Mouse (Mus musculus): ENCODE measurements around the gene Bahcc1.
A peak's percentile ranks its signal among the peaks of the same experiment; 100 is the strongest.

Gene Bahcc1

DNA sequence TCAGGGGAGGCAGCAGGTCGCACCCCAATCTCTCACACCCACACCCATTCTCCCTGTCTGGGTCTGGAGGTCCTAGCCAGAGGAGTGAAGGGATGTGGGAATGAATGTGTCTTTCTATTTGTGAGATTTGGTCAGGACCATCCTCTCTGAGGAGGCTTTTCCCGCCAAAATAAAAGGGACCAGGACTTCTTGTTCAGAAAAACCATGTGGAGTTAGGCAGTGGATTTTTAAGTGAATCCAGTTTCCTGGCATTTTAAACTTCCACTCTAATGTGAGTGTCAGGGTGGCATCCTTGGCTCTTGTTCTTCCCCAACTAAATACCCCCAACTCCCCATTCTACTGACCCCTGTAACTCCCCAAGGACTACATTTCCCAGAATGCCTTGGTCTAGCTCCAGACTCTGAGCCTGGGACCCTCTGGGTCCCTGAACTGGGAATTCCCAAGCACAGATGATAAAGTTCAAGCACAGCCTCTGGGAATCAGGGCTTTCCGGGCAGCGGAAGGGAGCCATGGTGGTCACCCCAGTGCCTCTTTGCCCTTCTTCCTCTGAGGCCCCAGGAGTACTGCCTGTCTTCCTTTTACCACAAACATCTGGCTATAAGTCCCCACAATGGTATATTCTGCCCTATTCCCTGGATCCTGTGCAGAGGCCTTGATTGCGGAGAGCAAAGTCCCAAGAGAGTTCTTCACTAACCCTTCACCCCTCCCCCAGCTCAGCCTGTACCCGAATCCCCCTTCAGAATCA is 9.4 kb downstream of the Bahcc1 start:
- DNase-seq (ENCODE audit: low spot score in 2 of 2) = no peak

DNA sequence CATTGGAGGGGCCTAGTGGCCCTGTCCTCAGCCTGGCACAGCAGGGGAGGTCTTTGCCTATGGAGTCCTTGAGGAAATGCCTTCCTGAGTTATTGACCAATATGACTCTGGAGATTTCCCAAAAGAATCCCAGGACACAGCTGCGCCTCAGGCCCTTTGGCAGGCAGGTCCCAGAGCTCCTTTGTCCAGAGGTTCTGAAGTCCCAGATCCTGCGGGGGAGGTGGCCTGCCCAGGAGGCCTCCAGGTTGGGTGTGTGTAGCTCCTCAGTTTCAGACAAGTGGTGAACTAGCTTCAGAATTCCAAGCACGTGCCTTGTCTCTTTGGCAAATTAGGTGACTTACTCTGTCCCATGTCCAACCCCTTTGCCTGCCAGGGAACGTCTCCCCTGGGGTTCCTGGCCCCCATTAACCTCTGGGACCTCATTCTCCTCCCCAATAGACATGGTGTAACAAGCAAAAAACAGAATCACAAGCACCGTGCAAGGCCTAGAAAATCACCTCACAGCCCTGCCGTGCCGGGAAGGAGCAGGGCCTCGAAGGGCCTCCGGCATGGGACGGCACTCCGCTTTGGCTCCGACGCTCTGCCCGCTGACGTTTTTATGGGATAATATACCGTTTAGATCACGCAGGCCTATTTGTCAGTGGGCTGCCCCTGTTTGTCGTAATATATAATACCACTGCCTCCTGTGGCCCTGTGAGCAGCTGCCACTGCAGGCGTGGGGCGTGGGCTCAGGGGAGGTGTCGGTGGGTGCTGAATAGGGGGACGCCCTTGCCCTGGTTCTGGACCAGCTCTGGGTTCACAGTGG is 10.2 kb downstream of the Bahcc1 start:
- no peak for DNase-seq (ENCODE audit: low spot score in 2 of 2)

DNA sequence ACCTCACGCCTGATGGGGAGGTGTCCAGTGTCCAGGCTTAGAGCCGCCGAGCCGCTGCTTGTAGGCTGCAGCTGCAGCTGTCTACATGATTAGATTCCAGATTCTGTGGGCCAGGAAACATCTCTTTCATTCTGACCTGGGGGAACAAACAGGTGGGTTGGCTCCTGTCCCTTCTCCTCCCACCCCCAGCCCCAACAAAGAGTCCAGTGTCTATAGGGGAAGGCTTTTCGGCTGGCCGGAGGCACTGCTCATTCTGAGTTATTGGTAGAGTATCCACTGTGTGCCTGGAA is 10.7 kb downstream of the Bahcc1 start:
- no peak for DNase-seq (ENCODE audit: low spot score in 2 of 2)

DNA sequence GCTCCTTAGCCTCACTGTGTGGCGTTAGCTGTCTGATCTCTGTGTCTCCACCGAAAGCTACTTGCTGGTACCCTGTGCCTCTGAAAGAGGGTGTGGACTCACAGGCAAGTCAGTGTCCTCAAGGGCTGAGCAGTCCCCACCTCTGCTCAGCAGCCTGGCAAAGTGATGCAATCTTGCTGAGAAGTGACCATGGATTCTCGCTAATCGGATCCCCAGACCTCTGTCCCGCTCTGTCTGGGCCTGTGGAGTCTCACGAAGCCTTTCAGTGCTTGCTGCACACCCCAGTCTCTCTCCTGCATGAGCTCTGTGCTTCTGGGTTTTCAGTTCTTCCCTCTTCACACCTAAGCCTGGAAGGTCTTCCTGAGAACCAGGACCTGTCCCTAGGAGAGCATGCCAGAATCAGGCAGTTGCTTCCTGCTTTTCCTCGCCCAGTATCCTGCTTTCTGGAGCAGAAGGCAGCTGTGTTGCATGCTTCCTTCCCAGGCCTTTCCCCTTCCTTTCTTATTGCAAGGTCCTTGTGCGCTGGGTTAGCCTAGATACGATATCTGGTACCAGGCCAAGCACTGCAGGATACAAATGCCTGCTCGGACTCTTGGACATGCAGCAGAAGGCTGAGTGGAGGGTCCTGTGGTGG is 15.5 kb downstream of the Bahcc1 start:
- no peak for DNase-seq (ENCODE audit: low spot score in 2 of 2)

DNA sequence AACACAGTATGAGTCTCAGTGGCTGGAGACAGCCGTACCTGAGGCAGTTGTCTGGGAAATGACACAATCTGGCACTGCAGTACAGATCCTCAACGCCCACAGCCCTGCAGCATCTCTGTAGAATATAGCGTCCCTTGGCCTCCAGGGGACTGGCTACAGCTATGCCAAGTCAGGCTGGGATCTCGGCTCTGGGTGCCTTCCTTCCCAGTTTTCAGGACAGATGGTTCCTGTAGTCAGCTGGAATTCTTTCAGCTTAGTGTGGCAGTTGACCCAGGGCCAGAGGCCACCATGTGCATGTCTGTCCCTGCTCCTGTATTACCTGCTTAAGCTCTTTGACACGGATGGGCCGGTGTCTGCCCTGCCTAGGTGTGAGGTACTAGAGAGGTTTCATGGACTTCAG is 16.2 kb downstream of the Bahcc1 start:
- DNase-seq (ENCODE audit: low spot score in 2 of 2) = no peak

DNA sequence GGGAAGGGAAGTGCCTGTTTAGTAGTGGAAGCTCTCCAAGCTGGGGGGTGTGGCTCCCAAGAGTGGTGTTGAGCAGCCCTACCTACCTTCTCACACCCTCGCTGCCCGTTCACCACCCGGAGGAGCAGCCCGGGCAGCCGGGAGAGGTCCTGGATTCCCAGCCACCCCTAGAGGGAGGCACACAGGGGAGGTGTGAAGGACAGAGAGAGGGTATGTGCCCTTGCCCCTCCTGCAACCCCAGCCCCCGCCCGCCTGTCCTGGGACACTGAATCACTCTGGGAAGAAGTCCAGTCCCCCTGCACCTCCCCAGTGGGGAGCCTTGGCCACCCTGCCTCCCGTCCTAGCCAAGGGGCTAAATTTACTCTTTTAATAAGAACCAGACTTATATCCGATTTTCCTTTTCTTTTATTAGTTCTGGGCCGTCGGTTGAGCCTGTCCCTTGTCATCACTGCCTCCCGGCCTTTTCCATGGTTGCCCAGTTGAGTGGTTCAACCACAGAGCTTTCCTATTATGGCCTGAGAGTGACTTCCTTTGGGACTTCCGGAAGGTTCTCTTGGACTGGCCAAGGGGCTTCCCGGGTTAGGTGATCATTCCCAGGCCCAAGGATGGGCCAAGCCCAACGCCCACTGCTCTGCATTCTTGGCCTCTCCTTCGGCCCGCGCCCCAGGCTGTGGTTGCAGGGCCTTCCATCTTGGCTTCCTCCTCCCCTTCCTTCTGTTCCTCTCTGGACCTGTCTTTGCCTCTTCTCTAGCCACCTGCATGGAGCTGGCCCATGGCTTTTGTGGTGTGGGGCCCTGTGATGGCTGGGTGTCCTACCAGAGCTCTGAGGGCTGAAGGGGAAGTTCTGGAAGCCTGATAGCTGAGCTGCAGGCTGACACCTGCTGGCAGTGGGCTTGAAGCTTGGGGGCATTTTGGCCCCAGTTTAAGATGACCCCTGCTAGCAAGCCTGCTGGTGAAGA is 18.5 kb downstream of the Bahcc1 start:
- DNase-seq (ENCODE audit: low spot score in 2 of 2) = no peak

DNA sequence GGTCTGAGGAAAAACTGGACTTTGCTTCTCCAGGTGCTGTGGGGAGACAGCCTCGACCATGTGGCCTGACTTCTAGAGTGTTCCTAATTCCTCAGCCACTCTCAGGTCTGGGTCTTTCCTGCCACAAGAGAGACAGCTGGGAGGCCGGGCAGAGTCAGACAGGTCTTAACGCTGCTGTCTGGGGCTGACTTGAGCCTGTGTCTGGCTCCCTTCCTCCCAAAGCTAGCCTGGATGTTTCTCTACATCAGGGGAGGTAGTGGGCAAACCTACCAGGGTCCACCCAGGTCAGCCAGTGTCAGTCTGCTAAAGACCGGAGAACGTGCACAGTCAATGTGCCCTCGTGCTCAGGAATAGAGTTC is 19.2 kb downstream of the Bahcc1 start:
- no peak for DNase-seq (ENCODE audit: low spot score in 2 of 2)

DNA sequence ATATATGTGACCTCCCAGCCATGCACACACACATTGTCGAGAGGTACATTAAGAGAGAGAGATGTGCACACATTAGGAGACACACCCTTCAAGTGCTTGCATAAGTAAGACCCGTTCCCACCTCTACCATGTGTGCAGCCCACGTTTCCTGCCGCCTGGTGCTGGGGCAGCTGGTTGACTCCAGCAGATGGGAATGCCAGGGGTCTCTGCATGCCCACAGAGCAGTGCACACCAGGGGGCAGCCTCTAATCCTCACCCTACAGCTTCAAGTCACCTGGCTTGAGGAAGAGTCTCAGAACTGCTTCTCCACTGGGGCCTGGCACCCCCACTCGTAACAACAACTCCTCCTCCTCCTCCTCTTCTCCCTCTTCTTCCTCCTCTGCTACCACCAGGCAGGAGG is 19.7 kb downstream of the Bahcc1 start:
- no peak for DNase-seq (ENCODE audit: low spot score in 2 of 2)

DNA sequence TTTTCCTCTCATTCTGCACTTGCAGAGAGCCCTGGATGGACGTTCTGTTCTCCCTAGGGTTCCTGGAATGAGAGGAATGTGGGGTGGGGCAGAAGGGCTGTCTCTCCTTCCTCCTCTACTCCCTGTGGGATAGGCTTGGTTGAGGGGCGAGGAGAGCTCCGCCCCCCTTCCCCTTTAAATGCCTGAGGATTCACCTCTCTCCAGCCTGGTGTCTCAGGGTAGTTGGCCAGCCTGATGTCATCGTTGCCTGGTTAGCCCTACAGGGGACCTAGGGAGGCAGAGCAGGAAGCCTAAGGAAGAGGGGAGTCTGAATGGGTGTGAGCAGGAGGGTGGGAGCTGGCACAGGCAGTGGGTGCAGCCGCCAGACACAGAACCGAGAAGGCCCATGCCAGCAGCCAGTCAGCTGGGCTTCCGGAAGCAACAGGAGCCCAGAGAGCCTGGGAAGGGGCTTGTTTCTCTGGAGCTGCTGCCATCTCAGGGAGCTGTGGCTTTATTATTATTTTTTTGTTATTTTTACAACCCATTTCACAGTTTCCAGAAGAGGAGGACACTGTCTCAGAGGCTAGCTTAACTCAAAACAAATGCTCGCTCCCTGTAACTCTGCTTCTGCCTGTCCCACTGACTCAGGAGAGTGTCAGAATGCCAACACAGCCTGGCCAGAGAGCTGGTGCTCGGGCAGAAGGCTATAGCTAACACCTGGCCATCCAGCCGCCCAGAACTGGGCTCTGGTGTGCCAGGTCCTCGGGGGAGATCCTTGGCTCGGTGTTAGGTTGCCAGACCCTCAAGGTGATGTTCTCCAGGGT is 20.3 kb downstream of the Bahcc1 start:
- no peak for DNase-seq (ENCODE audit: low spot score in 2 of 2)

DNA sequence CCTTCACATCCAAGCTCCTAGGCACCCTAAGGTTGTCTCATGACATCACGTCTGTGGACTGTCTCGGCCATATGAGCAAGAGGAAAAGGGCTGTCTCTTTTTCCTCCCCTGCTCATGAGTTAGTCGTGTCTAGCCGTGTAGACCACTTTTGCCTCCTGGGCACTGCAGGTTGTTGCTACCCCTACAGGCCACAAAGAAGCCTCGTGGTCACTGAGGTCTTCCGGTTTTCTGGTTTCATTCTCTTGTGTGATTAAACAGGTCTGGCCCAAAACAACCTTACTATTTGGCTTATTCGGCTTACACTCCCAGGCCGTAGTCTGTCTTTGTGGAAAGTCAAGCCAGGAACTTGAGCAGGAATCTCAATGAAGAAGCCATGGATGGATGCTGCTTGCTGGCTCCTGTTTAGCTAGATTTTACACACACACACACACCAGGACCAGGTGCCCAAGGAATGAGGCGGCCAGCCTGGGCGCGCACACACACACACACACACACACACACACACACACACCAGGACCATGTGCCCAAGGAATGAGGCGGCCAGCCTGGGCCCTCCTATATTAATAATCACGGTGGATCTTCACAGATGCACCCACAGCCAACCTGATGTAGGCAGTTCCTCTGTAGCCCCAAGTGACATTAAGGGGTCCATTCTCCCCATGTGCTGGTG is 21.0 kb downstream of the Bahcc1 start:
- no peak for DNase-seq (ENCODE audit: low spot score in 2 of 2)

DNA sequence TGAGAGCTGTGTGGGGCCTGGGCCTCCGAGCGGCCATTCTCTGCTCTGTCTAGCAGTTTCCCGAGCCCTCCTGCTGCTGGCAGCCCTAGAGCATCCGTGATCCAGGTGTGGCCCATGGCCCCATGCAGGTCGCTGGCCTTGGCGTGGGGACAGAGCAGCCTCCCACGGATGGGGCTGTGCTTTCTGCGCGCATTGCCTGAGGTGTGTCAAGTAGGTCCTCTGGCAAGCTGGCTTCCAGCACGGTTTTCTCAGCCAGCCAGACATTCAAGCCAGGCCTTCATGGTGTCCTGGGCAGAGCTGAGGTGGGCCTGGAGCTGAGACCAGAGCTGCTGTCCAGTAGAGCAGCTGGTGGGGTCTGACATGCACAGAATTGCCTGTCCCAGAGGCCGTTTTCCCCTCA is 21.7 kb downstream of the Bahcc1 start:
- DNase-seq (ENCODE audit: low spot score in 2 of 2) = no peak

DNA sequence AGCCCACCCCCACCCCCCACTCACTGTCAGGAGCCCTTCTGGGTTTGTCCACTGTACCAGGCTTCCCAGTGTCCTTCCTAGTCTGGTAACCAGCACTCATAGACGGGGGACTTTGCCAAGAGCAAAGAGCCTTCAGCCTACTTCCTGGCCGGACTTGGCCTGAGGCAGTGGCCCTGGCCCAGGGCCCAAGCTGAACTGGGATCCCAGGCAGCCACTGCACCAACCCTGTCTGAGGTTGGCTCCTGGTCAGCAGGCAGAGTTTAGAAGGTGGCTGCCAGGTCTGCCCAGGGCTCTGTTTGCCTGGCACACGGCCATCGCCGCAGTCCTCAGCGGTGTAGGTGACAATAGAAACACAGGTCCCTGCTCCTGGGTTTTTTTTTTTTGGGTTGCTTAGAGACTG is 22.3 kb downstream of the Bahcc1 start:
- peak in 1 of 2 experiments; percentile 72 for DNase-seq (ENCODE audit: low spot score in 2 of 2)

DNA sequence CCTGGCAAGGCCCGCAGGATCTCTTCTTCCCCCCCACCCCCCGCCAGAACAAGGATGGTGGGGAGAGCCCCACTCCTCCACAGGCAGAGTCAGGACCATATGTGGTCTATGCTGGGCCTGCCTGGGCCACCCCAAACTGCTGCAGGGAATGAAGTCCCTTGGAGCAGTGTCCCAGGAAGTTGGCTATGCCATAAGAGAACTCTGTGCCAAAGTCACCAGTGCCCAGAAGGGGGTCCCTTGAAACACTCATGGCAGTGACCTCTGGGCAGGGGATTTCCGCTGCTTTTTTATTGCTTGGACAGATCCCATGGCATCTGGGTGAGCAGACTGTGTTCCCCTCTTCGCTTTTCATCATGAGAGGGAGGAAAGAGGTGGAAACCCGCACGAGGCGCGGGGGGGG is 22.8 kb downstream of the Bahcc1 start:
- no peak for DNase-seq (ENCODE audit: low spot score in 2 of 2)

DNA sequence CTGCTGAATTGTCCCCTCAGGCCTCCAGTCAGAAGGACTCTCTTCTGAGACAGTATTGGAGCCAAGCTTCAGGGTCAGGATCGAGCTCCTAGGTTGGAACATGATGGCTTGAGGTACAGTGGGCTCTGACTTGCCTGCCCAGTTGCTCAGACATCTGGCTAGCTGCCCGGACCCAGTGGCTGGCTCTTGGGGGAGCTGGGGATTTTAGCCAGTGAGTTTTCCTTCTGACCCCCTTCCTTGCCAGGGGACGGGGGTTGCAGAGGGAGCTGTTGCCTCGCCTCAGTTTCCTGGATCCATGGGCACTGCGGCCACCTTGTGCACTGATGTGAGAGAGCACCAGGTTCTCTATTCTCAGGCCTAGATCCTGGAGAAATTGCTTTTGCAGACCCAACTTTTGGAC is 23.4 kb downstream of the Bahcc1 start:
- no peak for DNase-seq (ENCODE audit: low spot score in 2 of 2)

DNA sequence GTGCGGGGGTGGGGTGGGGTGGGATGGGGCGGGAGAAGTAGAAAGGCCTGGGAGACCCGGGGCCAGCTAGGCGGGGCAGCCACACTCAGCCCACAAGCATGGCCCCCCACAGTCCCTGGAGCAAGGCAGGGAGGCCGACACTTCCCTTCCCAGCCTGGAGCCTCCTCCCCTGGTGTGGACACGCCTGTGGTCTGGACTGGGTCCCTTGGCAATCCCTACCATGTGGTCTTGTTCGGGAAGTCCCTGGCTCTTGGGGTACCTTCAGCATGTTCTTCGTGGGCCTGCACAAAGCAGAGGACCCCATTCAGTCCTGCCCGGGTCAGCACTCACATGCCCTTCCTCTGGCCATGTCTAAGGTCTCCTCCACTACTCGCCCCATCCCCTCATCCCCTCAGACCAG is 23.8 kb downstream of the Bahcc1 start:
- DNase-seq (ENCODE audit: low spot score in 2 of 2) = no peak

DNA sequence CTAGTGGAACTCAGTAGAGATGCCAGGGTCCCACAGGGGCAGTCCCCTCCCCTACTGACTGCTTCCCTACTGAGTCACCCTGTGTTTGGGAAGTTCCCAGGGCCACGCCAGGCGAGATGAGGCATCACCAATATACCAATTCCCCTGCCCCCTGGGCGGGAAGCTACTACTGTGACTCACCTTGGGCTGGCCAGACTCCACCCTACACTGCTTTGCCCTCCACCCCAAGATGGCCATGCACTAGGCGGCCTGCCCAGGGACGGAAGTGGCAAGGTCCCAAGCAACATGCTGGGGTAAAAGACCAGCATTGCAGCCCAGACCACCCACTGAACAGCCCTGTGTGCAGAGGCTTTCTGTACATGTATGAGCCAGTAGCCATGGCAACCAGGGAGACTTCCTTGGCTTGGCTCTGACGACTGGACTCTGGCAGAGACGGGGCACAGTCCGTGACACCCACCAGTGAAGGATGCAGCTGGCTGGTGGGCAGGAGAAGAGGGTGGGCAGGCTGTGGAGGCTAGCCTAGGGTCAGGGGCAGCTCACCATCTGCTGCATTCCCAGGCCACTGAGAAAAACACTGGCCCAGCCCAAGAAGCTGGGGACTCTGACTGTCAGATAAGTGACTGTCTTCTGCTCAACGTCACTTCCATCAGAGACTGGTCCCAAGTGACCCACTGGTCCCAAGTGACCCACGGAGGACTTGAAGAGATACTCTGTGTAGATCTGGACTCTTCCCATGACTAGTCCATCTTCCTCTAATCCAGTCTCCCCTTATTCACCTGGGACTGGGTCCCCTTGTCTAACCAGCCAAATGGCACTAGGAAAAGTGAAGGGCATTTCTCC is 24.5 kb downstream of the Bahcc1 start:
- DNase-seq (ENCODE audit: low spot score in 2 of 2) = no peak

DNA sequence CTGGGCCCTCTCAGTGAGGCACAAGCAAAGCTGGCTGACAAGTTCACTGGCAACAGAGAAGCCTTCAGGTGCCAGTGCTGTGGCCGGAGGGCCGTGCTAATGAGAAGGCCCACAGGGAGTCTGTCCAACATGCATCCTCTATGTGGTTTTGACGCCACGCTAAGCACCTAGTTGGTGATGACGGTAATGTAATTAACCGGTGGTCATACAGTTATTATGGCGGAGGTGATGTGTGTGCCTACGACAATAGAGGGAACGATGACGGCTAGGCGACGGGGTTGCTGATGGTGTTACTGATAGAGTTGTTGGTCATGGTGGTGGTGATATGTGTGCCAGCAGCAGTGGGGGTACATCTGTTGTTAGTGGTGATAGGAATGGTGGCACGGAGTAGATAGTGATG is 25.2 kb downstream of the Bahcc1 start:
- DNase-seq (ENCODE audit: low spot score in 2 of 2) = no peak

DNA sequence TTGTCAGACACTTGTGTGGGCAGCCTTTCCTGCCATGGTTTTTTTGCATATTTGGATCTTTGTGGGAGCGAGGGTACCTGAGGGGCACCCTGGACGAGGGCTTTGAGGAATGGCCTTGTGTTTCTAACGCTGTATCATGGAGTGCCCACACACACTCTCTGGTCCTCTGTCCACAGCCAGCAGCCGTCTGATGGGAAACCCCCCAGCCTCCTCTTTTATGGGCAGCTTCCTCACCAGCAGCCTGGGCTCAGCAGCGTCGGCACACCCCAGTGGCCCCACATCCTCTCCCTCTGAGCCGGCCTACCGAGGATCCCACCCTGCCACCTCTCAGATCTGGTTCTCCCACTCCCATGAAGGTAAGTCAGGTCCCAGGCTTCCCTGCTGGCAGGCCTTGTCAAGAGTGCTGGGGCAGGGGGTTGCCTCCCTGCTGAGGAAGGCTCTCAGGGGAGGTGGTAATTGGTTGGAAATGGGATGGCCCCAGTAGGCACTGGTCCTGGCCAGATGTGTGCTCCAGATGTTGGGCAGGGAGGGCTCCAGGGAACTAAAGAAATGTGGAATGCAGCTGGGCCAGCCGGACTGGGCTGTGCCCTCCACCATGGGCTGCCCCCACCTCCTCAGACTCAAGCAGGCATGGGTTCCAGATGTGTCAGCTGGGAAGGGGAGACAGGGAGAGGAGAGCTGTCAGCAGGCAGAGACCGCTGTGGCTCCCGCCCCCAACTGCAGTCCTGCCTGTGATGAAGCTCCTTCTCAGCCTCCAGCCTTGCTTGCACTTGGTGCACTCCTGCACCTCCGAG is 26.3 kb downstream of the Bahcc1 start:
- DNase-seq (ENCODE audit: low spot score in 2 of 2) = no peak

Measured in urinary bladder, postnatal 4 days (tissue).